Mouse (Mus musculus): ENCODE measurements at regions not wholly inside any gene's neighbourhood (a gene's known extent, or its start where the extent isn't known, plus 50 kb on each side); places are given as distances from the start of the nearest gene placed in this dataset.

DNA sequence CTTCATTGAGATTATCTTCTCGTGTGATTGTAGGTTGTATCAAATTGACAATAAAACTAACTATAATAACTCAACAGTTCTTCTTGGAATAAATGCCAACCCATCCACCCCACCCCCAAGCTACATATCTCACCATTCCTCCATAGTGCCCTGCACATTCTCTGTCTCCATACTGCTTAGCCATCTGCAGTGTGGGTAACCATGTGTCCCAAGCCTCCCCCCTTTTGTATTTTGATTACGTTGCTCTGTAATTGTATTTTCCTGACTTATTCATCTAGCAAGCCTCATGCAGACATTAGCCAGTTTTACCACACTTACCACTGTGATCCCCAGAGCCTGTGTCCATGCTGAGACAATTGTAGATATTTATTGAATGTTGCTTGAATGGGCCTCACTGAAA, 129.7 kb upstream of the Smarca2 start:
- peak; percentile 42 for DNase-seq (ENCODE audit: low spot score)

DNA sequence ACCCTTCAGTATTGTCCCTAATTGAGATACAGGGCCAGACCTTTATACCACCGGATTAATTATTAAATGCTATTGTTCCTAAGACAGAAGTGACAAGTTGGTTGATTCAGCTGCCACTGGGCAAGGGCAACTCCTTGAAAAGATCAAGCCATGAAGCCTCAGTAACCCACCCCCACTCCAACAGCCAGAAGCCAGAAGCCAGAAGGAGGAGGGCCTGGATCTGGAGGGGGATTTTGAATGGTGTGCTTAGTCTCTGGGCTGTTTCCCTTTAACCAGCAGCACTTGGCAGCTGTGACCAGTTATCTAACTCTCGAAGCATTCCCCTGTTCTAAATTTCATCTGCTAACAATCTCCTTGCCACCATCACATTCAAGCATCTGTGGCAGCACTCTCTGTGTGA, 129.1 kb upstream of the Smarca2 start:
- peak; percentile 51 for DNase-seq (ENCODE audit: low spot score)

DNA sequence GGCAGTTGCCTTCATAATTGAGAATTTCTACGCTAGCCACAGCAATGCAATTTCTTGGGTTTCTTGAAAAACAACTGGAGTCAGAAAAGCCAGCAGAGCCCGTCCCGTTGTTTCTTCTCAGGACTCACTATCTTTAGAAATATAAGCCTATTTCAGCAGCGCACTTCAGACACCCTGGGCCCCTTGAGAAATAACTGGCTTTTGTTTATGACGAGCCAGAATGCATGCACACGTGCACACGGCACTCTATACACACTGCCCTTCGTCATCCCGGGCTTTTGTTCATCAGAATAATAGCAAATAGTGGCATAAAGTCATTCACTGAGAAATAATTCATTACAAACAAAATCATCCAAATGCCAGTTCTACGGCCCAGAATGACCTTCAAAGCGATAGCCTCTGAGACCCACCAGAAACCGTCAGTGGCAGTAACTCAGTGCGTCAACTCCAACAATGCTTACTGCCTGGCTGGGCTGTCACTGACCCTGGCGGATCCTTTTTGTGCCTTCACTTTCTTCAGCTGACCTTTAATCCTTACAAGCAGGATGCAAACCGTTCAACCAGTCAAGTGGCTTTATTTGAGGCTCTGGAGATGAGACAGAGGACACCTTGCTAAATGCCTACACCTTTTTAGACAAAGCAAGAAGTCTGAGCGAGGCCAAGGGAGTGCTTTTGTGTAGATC, 126.7 kb upstream of the Smarca2 start:
- DNase-seq (ENCODE audit: low spot score), result peak; percentile 57

DNA sequence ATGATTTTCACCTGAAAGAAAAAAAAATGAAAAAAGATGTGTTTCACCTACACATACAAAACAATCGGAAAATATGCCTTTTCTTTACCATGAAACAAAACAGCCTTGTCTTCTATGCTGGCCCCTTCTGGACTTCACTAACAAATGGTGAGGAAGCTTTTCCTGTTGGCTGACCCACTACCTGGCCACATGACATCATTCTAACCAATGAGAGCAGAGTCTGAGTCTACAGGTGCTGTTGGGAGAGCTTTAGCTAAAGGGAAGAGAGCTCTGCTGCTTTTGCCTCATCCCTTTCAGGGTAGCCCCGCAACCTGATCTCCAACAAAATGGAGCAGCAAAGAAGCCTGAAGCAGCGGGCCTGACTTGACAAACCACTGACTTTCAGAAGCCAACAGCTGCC, 120.5 kb upstream of the Smarca2 start:
- DNase-seq (ENCODE audit: low spot score), result no peak

DNA sequence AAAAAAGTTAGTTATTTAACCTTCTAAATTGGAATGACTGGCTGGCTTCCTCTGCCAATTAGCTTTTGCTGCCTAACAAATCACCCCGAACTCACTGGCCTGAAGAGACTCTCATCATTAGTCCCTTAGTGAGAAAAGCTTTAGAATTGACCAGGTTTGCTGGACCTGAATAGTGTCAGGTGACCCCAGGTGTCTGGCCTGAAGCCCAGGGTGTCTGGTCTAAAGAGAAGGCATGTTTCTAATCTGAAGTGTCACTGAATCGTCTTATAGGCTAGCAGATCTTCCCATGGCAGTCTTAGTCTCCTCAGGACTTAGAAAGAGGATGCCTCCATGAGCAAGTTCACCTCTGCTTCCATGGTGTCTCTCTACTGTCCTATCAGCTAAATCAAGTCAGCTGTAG, 112.0 kb upstream of the Smarca2 start:
- no peak for DNase-seq (ENCODE audit: low spot score)

DNA sequence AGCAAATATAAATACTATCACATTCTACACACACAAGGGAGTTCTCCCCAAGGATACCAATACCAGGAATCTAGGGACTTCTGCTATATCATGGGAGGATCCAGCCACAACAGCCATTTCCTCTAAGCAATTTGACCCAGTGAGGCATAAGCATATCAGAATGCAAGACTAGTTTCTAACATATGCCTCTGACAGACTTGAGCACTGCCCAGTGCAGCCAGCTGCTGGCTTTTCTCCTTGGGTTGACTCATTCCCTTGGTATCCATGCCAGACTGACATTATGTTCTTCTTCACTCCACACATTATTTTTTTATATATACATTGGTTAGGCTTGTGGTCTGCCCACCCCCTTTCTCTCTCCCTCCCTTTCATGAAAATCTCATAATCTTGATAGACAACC, 103.8 kb upstream of the Smarca2 start:
- DNase-seq (ENCODE audit: low spot score), result no peak

DNA sequence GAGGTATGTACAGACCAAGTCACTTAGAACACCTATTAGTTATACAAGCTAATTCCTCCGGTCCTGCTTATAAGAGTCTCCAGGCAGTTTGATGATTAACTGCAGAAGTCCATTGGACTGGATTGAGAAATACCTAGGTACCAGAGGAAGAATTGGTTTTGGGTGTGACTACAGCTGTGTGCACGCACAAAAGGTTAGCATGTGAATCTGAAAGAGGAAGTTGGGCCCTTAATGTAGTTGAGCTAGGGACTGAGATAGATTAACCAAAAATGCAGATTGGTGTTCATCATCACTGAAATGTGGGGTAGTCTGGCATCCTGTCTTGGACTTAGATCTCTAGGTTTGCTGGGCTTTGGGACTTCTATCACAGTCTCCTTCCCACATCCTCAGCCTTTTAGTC, 100.8 kb upstream of the Smarca2 start:
- DNase-seq (ENCODE audit: low spot score), result no peak

DNA sequence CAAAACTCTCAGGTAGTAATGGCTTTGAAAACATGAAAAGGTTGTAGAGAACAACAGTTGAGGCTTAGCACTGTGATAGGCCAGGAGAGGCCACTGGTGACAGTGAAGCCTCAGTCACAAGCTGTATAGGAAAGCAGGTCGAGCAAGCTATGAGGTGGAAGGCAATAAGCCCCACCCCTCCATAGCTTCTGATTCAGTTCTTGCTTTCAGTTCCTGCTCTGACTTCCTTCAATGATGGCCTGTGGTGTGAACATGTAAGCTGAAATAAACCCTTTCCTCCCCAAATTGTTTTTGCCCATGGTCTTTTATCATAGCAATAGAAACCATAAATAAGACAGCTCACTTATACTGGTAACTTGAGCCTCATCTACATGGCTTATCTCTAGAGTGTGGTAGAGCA, 98.0 kb upstream of the Smarca2 start:
- no peak for DNase-seq (ENCODE audit: low spot score)

DNA sequence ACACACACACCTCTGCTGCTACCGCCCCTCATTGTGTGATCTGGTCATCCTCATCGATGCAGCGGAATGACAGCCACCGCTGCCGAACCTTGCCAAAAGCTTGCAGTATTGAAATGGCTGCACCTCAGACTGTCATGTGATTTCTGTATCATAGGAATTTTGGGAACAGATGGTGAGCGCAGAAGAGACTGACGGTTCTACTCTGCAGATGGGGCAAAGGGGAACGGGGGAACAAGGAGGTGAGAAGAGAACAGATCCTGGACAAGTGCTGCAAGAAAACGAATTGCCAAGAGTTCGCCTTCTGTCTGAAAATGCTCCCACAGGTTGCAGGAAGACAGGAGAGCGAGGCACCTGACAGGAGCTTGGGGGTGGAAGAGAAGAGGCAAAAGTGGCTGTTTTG, 96.9 kb upstream of the Smarca2 start:
- DNase-seq (ENCODE audit: low spot score), result no peak

DNA sequence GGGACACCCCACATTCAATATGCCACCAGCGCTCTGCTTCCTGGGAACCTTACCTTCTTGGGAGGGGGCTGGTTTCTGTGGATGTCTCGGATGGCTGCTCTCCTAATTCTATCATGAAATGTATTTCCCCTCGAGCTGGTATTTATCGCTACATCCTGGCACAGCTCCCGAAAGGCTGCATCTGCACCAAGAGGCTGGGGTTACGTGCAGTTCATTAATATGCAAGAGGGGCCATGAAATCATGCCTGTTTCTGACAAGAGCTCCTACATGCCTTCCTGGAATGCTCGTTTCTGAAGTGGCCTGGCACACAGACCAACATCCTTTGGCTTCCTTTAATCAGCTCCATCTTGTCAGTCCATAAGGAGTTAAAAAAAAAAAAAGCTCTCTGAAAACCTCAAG, 96.2 kb upstream of the Smarca2 start:
- DNase-seq (ENCODE audit: low spot score), result no peak

DNA sequence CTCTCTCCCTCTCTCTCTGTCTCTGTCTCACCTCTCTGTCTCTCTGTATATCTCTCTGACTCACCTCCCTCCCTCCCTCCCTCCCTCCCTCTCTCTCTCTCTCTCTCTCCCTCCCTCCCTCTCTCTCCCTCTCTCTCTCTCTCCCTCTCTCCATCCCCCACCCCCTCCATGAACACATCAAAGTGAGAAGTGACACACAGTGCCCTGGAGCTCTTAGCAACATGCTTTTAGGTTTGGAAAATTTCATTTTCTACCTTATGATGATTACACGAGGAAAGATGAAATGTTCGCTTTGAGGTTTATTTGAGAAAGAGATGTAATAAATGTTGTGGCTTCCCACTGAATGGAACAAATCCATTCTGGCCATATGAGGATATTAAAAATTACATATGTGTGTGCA, 95.6 kb upstream of the Smarca2 start:
- no peak for DNase-seq (ENCODE audit: low spot score)

DNA sequence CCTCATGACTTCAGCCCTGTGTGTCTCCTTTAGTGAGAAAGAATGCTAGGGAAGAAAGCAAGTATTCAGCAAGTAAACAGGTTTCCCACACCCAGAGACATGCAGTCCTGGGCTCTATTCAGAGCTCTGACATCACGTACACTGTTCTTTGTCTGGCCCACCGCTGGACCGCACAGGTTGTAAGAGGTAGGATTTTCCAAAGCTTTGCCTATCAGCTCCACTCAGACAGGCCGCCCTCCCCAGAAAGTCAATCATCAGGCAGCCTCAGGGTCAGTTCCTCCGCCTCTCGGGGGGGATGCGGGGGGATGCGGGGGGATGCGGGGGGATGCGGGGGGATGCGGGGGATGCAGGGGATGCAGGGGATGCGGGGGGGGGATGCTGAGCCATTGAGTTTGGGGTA, 94.7 kb upstream of the Smarca2 start:
- DNase-seq (ENCODE audit: low spot score), result no peak

DNA sequence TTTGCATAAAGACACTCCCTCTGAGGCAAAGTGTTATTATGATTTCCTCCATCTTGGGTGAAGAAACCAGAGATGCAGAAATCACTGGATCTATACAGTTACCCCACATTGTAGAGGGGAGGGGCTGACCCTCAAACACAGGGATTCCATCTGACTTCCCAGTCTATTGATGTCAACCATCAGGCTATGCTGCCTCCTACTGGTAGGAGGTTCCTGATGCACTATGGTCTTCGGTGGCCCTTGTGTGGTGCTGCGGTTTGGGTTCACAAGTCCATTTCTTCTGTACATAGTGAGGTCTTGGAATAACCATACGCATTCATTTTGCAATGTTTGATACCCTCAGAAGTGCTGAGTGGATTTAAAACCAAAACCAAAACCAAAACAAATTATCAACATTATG, 94.0 kb upstream of the Smarca2 start:
- DNase-seq (ENCODE audit: low spot score), result peak; percentile 19

DNA sequence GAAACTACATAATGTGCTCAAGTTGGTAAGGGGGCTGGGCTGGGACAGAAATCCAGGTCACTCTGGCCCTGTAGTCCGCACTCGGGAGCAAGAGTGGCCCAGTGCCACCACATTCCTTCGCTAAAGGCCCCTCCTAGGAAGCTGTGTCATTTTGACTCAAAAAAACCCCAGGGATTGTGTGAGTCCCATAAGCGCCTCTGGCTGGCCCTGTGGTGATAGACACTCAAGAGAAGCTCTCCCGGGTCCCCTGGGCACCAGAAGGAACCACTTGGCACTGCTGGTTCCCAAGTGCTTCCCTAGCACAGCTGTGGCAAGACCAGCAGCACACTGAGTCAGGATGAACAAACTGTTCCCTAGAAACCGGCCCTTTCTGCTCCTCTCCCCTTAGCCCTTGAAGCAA, 93.1 kb upstream of the Smarca2 start:
- no peak for DNase-seq (ENCODE audit: low spot score)

DNA sequence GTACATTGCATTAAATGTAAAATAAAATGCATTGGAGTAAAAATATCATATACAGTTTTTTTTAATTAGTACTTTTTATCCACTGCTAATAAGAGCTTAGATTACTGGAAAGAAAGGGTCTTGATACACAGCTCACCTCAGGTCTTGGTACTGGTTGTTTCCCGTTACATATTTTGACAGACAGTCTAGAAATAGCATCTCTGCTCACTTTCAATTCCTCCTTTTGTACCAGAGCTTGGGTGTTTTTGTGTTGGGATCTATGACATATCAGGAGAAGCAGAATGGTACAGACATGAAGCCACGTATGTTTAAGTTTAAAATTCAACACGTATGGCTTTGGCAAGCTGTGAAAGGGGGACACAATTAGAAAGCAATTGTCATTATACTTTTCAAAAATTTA, 80.3 kb upstream of the Smarca2 start:
- DNase-seq (ENCODE audit: low spot score), result no peak

DNA sequence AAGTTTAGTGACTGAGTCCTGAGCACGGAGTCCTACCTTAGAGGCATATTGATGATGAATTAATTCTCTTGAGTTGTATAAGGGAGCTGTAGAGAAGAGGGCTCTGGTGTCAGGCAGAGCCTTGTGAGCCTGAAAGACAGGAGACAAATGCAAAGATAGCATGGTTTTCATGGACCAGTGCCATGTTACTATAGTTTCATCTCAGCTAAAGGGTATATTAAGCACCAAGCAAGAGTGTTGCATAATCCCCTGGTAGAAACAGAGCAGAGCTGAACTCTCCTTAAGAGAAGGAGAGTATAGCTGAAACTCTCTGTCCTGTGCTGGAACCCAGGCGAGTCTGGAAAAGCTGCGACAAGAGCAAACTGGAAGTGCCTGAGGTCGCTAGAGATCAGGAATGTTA, 73.5 kb upstream of the Smarca2 start:
- DNase-seq (ENCODE audit: low spot score), result no peak

DNA sequence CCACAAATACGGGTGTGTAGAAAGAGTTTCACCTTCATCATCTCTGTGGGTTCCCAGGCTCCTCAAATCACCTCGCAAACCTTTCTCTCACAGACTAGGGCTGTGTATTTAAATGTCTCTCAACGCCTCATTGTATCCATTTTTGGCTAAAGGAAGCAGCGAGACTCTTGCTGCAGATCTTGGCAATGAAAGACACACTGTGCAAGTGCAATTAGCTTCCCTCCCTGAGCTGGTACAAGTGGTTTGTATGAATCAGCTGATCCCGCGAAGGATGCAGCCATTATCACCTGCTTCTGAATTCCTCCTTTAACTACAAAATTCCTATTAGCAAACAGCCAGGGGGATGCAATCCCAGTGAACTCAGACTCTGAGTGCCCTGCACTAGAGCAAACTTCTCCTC, 72.3 kb upstream of the Smarca2 start:
- DNase-seq (ENCODE audit: low spot score), result no peak

DNA sequence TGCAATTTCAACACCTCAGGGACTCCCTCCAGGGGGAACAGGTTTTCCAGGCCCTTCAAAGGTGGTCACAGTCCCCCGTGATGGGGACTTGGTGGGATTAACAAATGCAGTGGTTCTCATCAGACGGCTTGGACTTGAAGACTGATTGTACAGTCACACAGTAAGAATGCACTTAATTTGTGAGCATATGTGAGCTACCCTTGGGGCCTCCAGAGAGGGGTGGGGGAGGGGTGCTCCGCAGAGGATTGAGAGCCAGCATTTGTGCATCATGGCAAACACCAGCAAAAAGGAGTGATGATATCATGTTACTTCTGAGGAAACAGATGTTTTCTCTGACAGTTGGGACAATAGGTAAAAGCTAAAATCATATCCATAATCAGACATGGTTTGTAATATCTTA, 59.2 kb upstream of the Smarca2 start:
- DNase-seq (ENCODE audit: low spot score), result peak; percentile 15

DNA sequence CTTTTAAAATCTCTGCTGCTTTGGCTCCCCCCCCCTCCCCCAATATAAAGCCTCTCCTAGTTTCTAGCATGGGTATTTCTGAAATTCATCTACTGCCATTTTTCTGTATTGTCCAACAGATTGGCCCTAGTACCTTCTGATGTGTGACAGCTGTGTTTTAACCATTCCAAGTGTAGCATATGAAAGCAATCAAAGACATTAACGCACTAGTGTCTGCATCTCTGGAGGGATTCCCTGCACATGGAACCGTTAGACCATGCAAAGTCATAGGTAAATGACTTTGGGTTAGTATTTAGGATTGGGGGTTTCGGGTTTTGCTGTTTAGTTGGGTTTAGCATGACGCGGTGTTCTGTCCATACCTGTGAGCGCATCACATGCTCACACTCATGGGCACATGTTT, 57.3 kb upstream of the Smarca2 start:
- DNase-seq (ENCODE audit: low spot score), result no peak

DNA sequence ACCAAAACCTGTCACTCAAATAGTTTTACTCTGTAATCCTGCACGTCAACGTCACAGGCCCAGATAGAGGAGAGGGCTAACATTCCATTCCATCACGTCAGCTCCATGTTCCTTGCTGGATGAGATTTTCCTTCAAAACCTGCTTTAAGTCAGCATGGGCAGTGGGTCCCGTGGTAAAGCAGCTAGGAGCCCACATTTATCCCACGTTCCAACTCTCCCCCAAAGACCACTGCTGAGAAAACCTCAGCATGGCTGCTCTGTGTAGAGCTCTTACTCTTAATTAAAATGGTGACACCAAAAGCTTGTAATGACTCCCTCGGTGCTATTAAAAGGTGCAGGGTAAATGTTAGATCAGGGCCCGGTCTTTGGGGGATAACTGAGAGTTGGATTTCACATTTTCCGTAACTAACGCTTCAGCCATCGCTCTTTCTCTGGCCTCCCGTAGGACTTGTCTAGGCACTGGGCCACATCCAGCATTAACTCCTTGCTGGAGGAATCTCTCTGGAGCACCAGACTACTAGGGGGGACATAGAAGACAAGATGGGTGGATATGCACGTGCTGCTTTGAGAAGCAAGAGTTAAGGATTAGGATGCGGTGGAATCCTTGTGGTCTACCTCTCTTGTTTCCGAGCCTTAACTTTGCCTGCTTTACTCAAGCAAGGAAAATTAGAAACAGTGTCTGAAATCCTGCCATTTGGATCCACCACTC, 56.1 kb upstream of the Smarca2 start:
- DNase-seq (ENCODE audit: low spot score), result no peak

DNA sequence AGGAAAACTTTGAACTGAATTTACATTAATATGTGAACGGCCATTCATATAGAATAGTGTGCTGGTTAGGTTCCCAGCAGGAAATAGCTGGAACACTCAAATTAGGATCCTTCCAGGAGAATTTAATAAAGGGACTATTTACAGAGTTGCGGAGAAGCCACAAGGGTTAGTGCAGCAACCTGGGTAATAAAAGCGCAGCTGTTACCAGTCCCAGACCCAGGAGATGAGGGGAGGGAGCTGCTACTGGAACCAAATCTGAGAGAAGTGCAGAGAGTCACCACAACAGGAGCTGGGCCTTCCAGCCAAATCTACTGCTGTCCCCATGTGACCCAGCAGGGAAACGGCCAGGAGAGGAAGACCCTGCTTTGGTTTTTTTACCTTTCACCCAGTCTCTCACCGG, 54.6 kb upstream of the Smarca2 start:
- no peak for DNase-seq (ENCODE audit: low spot score)
